Mouse (Mus musculus) bone marrow macrophage, adult 2 months (primary cell): Measurements from ENCODE around the gene Abi2. TPM values are rescaled to one million over a fixed set of nuclear protein-coding genes. Genes with fewer than 3 reads are reported as not detected.
"Not testable (repeated sequence)": the region's sequence is repeated elsewhere in the genome, so short reads cannot be mapped to it uniquely, and the experiment has no call there.

Experiments used
- H3K27ac ChIP-seq: 2 replicates; pipeline ENCODE4 v1.5.1; 2012; ENCODE audit warnings: low read depth, low read length; ENCODE audit not compliant: insufficient read depth
- H3K4me1 ChIP-seq: 2 replicates; pipeline ENCODE4 v1.6.1; 2012; ENCODE audit warnings: low read length; ENCODE audit not compliant: control insufficient read depth, insufficient read depth
- H3K4me3 ChIP-seq: 2 replicates; pipeline ENCODE4 v1.5.1; 2012; ENCODE audit warnings: mild to moderate bottlenecking, low read length, moderate library complexity; ENCODE audit not compliant: insufficient read depth
- CTCF ChIP-seq: IDR thresholded peaks from 2 replicates; pipeline ENCODE4 v1.5.1; 2012; ENCODE audit warnings: low read depth, mild to moderate bottlenecking, low read length, moderate library complexity
- POLR2A ChIP-seq: IDR thresholded peaks from 2 replicates; pipeline ENCODE4 v1.6.1; 2012; ENCODE audit warnings: mild to moderate bottlenecking, low read depth, low read length, borderline replicate concordance
- polyA plus RNA-seq: library from polyadenylated mRNA; stranded (reverse); fragments of >200 nt; gene quantifications from 2 replicates; pipeline ENCODE4 v1.2.4, GENCODE M21; 2012; ENCODE audit not compliant: missing spikeins, insufficient read depth, insufficient read length

Gene Abi2
- polyA plus RNA-seq, 1 experiment: 14.8 TPM

GRCm38 (mm10) chr1:60428341-60428740 is 18.9 kb downstream of the Abi2 start:
- peaks cover 14% of the 10 kb centered on the region for H3K4me1 ChIP-seq
- no peak overlapping the region for H3K27ac ChIP-seq
- no peak overlapping the region for H3K4me3 ChIP-seq
- TF ChIP-seq CTCF: no peak
- TF ChIP-seq POLR2A: no peak

- Histone ChIP-seq H3K27ac (no peak overlapping the region), H3K4me3 (no peak overlapping the region), H3K4me1 (peaks cover 14% of the 10 kb centered on the region)
- TF ChIP-seq CTCF (peak; percentile 47; the same call in 1 of the 2 replicates), POLR2A (no peak)
Measured at GRCm38 (mm10) chr1:60428932-60429331, 19.5 kb downstream of the Abi2 start.

GRCm38 (mm10) chr1:60431531-60431930 is 22.1 kb downstream of the Abi2 start:
- Histone ChIP-seq H3K4me1 (0 out of 2 replicates have a peak, but pooled peaks cover 2% of the 10 kb centered on the region), H3K27ac (no peak overlapping the region), H3K4me3 (no peak overlapping the region)
- TF ChIP-seq CTCF: no peak
- no peak for TF ChIP-seq POLR2A

GRCm38 (mm10) chr1:60432497-60432896 is 23.1 kb downstream of the Abi2 start:
- no peak for TF ChIP-seq CTCF
- no peak for TF ChIP-seq POLR2A
- no peaks in the 10 kb centered on the region for H3K4me1 ChIP-seq
- no peak overlapping the region for H3K27ac ChIP-seq

GRCm38 (mm10) chr1:60441438-60441837 is 32.0 kb downstream of the Abi2 start:
- H3K4me1 ChIP-seq, H3K27ac ChIP-seq, H3K4me3 ChIP-seq: not testable (repeated sequence)

More at GRCm38 (mm10) chr1:60432497-60432896, 23.1 kb downstream of the Abi2 start:
- H3K4me3 ChIP-seq: no peak overlapping the region

GRCm38 (mm10) chr1:60447067-60447466 is 37.6 kb downstream of the Abi2 start:
- Histone ChIP-seq H3K4me3 (no peak overlapping the region), H3K4me1 (peaks cover 2% of the 10 kb centered on the region), H3K27ac (no peak overlapping the region)
- TF ChIP-seq CTCF (no peak), POLR2A (no peak)

- H3K4me1 ChIP-seq: peaks cover 3% of the 10 kb centered on the region
- H3K27ac ChIP-seq: no peak overlapping the region
- TF ChIP-seq CTCF: no peak
- no peak for TF ChIP-seq POLR2A
- no peak overlapping the region for H3K4me3 ChIP-seq
Measured at GRCm38 (mm10) chr1:60449896-60450295, 40.5 kb downstream of the Abi2 start.

GRCm38 (mm10) chr1:60460623-60461022 is 51.2 kb downstream of the Abi2 start:
- TF ChIP-seq POLR2A: no peak
- no peak for TF ChIP-seq CTCF
- Histone ChIP-seq H3K4me3 (no peak overlapping the region), H3K4me1 (peaks cover 6% of the 10 kb centered on the region), H3K27ac (no peak overlapping the region)

GRCm38 (mm10) chr1:60469491-60469890 is 60.1 kb downstream of the Abi2 start:
- Histone ChIP-seq H3K27ac (no peak overlapping the region), H3K4me1 (no peaks in the 10 kb centered on the region), H3K4me3 (no peak overlapping the region)
- no peak for TF ChIP-seq POLR2A
- no peak for TF ChIP-seq CTCF

GRCm38 (mm10) chr1:60470541-60470940 is 61.1 kb downstream of the Abi2 start:
- H3K27ac ChIP-seq: no peak overlapping the region
- H3K4me1 ChIP-seq: no peaks in the 10 kb centered on the region
- H3K4me3 ChIP-seq: no peak overlapping the region
- TF ChIP-seq CTCF: no peak
- no peak for TF ChIP-seq POLR2A

GRCm38 (mm10) chr1:60481561-60481960 is 72.1 kb downstream of the Abi2 start:
- H3K27ac ChIP-seq: no peak overlapping the region
- no peaks in the 10 kb centered on the region for H3K4me1 ChIP-seq
- H3K4me3 ChIP-seq: no peak overlapping the region
- TF ChIP-seq POLR2A (no peak), CTCF (no peak)
